Mouse (Mus musculus): ENCODE results near the gene Cryzl1. TPM values are rescaled to one million over a fixed set of nuclear protein-coding genes. Genes with fewer than 3 reads are reported as not detected.

The Cryzl1 gene
- polyA plus RNA-seq, 1 experiment: 11.6 TPM

- H3K4me3 ChIP-seq (ENCODE audit: extremely low read depth, insufficient read depth, insufficient read length): no peak overlapping the region
- WGBS: 94% methylated on average over 15 of the region's 15 CpGs
- H3K4me1 ChIP-seq (ENCODE audit: control insufficient read depth, insufficient read depth, insufficient read length): no peaks in the 10 kb centered on the region
- H3K27ac ChIP-seq (ENCODE audit: insufficient read depth, low read length): no peak overlapping the region
- no peak for DNase-seq (ENCODE audit: low read depth in 1 of 2, low spot score in 2 of 2)
- no peaks in the 10 kb centered on the region for H3K27me3 ChIP-seq (ENCODE audit: control insufficient read depth, insufficient read depth, low read length)
- no peak for TF ChIP-seq CTCF (IDR thresholded peaks at IDR 0.05; ENCODE audit: extremely low read depth, insufficient read depth, insufficient read length, insufficient replicate concordance)
- no peak for TF ChIP-seq POLR2A (IDR thresholded peaks at IDR 0.05; ENCODE audit: low read depth, low read length)
- no peaks in the 10 kb centered on the region for H3K36me3 ChIP-seq (ENCODE audit: control insufficient read depth, insufficient read depth, low read length)
Observed at GRCm38 (mm10) chr16:91765816-91766210, 37.0 kb upstream of the Cryzl1 start.

- H3K4me3 ChIP-seq (ENCODE audit: extremely low read depth, insufficient read depth, insufficient read length): no peak overlapping the region
- H3K27ac ChIP-seq (ENCODE audit: insufficient read depth, low read length): no peak overlapping the region
- TF ChIP-seq POLR2A (IDR thresholded peaks at IDR 0.05; ENCODE audit: low read depth, low read length) (no peak), CTCF (IDR thresholded peaks at IDR 0.05; ENCODE audit: extremely low read depth, insufficient read depth, insufficient read length, insufficient replicate concordance) (no peak)
- WGBS: 92% methylated on average over 15 of the region's 15 CpGs
- no peak for DNase-seq (ENCODE audit: low read depth in 1 of 2, low spot score in 2 of 2)
- H3K4me1 ChIP-seq (ENCODE audit: control insufficient read depth, insufficient read depth, insufficient read length): no peaks in the 10 kb centered on the region
- H3K36me3 ChIP-seq (ENCODE audit: control insufficient read depth, insufficient read depth, low read length): no peaks in the 10 kb centered on the region
- H3K27me3 ChIP-seq (ENCODE audit: control insufficient read depth, insufficient read depth, low read length): no peaks in the 10 kb centered on the region
Observed at GRCm38 (mm10) chr16:91765121-91765815, 36.5 kb upstream of the Cryzl1 start.

DNA sequence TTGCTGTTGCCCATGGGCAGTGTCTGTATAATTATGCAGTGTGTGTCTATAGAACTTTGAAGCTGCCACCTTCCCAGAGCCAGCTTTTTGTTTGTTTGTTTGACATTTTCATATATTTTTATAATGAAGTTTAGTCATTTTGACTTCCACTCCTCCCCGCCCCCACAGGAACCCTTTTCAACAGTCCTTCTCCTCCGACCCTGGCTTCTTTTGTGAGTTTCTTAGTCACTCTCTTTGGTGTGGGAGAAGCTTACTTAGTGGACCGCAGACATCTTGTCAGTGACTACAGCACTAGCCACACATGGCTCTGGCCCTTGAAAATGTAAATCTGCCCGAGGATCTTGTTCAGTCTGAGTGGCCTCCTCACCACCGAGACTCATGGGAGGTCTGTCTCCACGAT is 35.6 kb upstream of the Cryzl1 start:
- Histone ChIP-seq H3K27ac (ENCODE audit: insufficient read depth, low read length) (no peak overlapping the region), H3K36me3 (ENCODE audit: control insufficient read depth, insufficient read depth, low read length) (no peaks in the 10 kb centered on the region), H3K4me1 (ENCODE audit: control insufficient read depth, insufficient read depth, insufficient read length) (no peaks in the 10 kb centered on the region), H3K27me3 (ENCODE audit: control insufficient read depth, insufficient read depth, low read length) (no peaks in the 10 kb centered on the region), H3K4me3 (ENCODE audit: extremely low read depth, insufficient read depth, insufficient read length) (no peak overlapping the region)
- no peak for TF ChIP-seq CTCF (IDR thresholded peaks at IDR 0.05; ENCODE audit: extremely low read depth, insufficient read depth, insufficient read length, insufficient replicate concordance)
- TF ChIP-seq POLR2A (IDR thresholded peaks at IDR 0.05; ENCODE audit: low read depth, low read length): no peak
- WGBS: 69% methylated on average over 6 of the region's 6 CpGs
- no peak for DNase-seq (ENCODE audit: low read depth in 1 of 2, low spot score in 2 of 2)

- no peak for TF ChIP-seq POLR2A (IDR thresholded peaks at IDR 0.05; ENCODE audit: low read depth, low read length)
- TF ChIP-seq CTCF (IDR thresholded peaks at IDR 0.05; ENCODE audit: extremely low read depth, insufficient read depth, insufficient read length, insufficient replicate concordance): no peak
- Histone ChIP-seq H3K27me3 (ENCODE audit: control insufficient read depth, insufficient read depth, low read length) (no peaks in the 10 kb centered on the region), H3K36me3 (ENCODE audit: control insufficient read depth, insufficient read depth, low read length) (no peaks in the 10 kb centered on the region), H3K4me3 (ENCODE audit: extremely low read depth, insufficient read depth, insufficient read length) (no peak overlapping the region), H3K27ac (ENCODE audit: insufficient read depth, low read length) (no peak overlapping the region), H3K4me1 (ENCODE audit: control insufficient read depth, insufficient read depth, insufficient read length) (no peaks in the 10 kb centered on the region)
- DNase-seq (ENCODE audit: low read depth in 1 of 2, low spot score in 2 of 2): no peak
- 42% methylated on average over 6 of the region's 6 CpGs for WGBS
Observed at GRCm38 (mm10) chr16:91763975-91764374, 35.2 kb upstream of the Cryzl1 start.

DNA sequence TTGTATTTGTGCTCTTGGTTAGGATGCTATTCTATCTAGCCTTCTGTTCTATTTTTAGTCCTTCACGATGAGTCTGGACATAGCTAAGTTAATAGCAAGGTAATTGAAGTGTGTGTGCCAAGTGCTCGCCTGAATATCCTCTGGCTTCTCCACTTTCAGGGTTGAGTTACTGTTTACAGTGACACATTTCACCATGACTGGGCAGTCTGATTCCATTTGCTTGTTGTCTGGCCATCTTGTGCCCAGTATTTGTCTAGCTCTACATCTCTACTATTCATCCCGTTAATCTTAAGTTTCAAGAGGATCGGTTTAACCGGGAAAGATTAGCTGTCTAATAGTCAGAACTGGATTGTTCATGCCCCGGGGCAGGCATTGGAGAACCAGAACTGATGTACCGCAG is 33.7 kb upstream of the Cryzl1 start:
- no peak overlapping the region for H3K27ac ChIP-seq (ENCODE audit: insufficient read depth, low read length)
- no peak for DNase-seq (ENCODE audit: low read depth in 1 of 2, low spot score in 2 of 2)
- 86% methylated on average over 7 of the region's 7 CpGs for WGBS
- H3K27me3 ChIP-seq (ENCODE audit: control insufficient read depth, insufficient read depth, low read length): no peaks in the 10 kb centered on the region
- TF ChIP-seq CTCF (IDR thresholded peaks at IDR 0.05; ENCODE audit: extremely low read depth, insufficient read depth, insufficient read length, insufficient replicate concordance) (no peak), POLR2A (IDR thresholded peaks at IDR 0.05; ENCODE audit: low read depth, low read length) (no peak)
- H3K4me1 ChIP-seq (ENCODE audit: control insufficient read depth, insufficient read depth, insufficient read length): no peaks in the 10 kb centered on the region
- no peak overlapping the region for H3K4me3 ChIP-seq (ENCODE audit: extremely low read depth, insufficient read depth, insufficient read length)
- H3K36me3 ChIP-seq (ENCODE audit: control insufficient read depth, insufficient read depth, low read length): no peaks in the 10 kb centered on the region

- TF ChIP-seq CTCF (IDR thresholded peaks at IDR 0.05; ENCODE audit: extremely low read depth, insufficient read depth, insufficient read length, insufficient replicate concordance) (no peak), POLR2A (IDR thresholded peaks at IDR 0.05; ENCODE audit: low read depth, low read length) (no peak)
- 36% methylated on average over 3 of the region's 3 CpGs for WGBS
- DNase-seq (ENCODE audit: low read depth in 1 of 2, low spot score in 2 of 2): no peak
- Histone ChIP-seq H3K27me3 (ENCODE audit: control insufficient read depth, insufficient read depth, low read length) (no peaks in the 10 kb centered on the region), H3K4me1 (ENCODE audit: control insufficient read depth, insufficient read depth, insufficient read length) (no peaks in the 10 kb centered on the region), H3K36me3 (ENCODE audit: control insufficient read depth, insufficient read depth, low read length) (no peaks in the 10 kb centered on the region), H3K4me3 (ENCODE audit: extremely low read depth, insufficient read depth, insufficient read length) (no peak overlapping the region), H3K27ac (ENCODE audit: insufficient read depth, low read length) (no peak overlapping the region)
Observed at GRCm38 (mm10) chr16:91761761-91762160, 33.0 kb upstream of the Cryzl1 start.

- H3K4me1 ChIP-seq (ENCODE audit: control insufficient read depth, insufficient read depth, insufficient read length): no peaks in the 10 kb centered on the region
- WGBS: 91% methylated on average over 9 of the region's 9 CpGs
- no peaks in the 10 kb centered on the region for H3K36me3 ChIP-seq (ENCODE audit: control insufficient read depth, insufficient read depth, low read length)
- H3K27ac ChIP-seq (ENCODE audit: insufficient read depth, low read length): no peak overlapping the region
- DNase-seq (ENCODE audit: low read depth in 1 of 2, low spot score in 2 of 2): no peak
- TF ChIP-seq POLR2A (IDR thresholded peaks at IDR 0.05; ENCODE audit: low read depth, low read length) (no peak), CTCF (IDR thresholded peaks at IDR 0.05; ENCODE audit: extremely low read depth, insufficient read depth, insufficient read length, insufficient replicate concordance) (no peak)
- H3K27me3 ChIP-seq (ENCODE audit: control insufficient read depth, insufficient read depth, low read length): no peaks in the 10 kb centered on the region
- H3K4me3 ChIP-seq (ENCODE audit: extremely low read depth, insufficient read depth, insufficient read length): no peak overlapping the region
Observed at GRCm38 (mm10) chr16:91761202-91761601, 32.4 kb upstream of the Cryzl1 start.
